ENCODE assay signal across 8 mouse cellular contexts in the genomic region with DNA sequence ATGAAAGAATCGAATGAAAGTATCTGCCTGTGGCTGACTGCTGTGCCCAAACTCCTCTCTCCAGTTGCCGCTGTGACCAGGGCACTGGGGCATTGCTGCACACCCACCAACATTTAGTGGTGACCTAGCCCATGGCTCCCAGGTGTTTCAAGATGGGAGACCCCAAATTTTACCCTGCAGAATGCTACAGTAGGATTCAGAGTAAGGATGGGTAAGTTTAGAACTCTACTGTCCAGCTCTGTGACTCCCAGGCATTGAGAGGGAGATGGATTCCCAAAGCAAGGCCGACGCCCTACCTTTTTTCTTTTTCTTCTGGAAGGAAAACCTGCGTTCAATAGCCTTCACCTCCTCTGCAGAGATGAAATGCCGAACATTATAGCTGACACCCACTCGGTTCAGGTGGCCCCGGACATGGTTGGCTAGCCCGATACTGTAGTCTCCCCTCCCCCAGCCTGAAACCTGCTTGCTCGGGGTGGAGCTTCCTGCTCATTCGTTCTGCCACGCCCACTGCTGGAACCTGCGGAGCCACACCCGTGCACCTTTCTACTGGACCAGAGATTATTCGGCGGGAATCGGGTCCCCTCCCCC. TPM values are rescaled to one million over a fixed set of nuclear protein-coding genes. Genes with fewer than 3 reads are reported as not detected.
A peak's percentile ranks its signal among the peaks of the same experiment; 100 is the strongest.
DNase-seq lines count a peak whose midpoint lies in the region; ATAC-seq and TF ChIP-seq lines count a peak whose summit lies in the region.

No protein-coding gene starts in this region.

- peak overlapping the region; percentile 43 for H3K4me2 ChIP-seq in hindbrain, embryonic 12.5 days (replicated peaks)

- intact Hi-C loops in gastrocnemius, adult 2 months (cut with DNase I) = no loop called here

- no peaks in the 10 kb centered on the region for H3K9me3 ChIP-seq in hindbrain, embryonic 12.5 days (replicated peaks)

- 19% methylated on average over 11 of the region's 17 CpGs for WGBS in hindbrain, embryonic 12.5 days

- H3K27me3 ChIP-seq in hindbrain, embryonic 12.5 days = no peaks in the 10 kb centered on the region

- peak; percentile 1 for DNase-seq in cerebellum, adult 11-12 months
- DNase-seq in cerebellum, postnatal 10 days = no peak
- no peak for DNase-seq in gastrocnemius, adult 2 months
- DNase-seq in cerebellum, postnatal 36 days = no peak
- DNase-seq in adrenal gland, adult 2 months = no peak

- ATAC-seq in activated CD4-positive, CD25-positive, alpha-beta regulatory T cell, adult 4 months = peak; percentile 72
- ATAC-seq in hindbrain, embryonic 12.5 days (ENCODE audit: low FRiP score) = no peak
- peak; percentile 24; the same call in 1 of the 2 replicates for ATAC-seq in megakaryocyte progenitor cell, adult 5-6 weeks (replicated peaks; ENCODE audit: poor library complexity)

- no peaks in the 10 kb centered on the region for H3K36me3 ChIP-seq in hindbrain, embryonic 12.5 days

- peak overlapping the region; percentile 12; the same call in 1 of the 2 replicates for H3K4me3 ChIP-seq in hindbrain, embryonic 12.5 days
- no peak overlapping the region for H3K4me3 ChIP-seq in gastrocnemius, adult 2 months

- no peak overlapping the region for H3K9ac ChIP-seq in hindbrain, embryonic 12.5 days

- peaks cover 10% of the 10 kb centered on the region for H3K4me1 ChIP-seq in hindbrain, embryonic 12.5 days

- no peak overlapping the region for H3K27ac ChIP-seq in hindbrain, embryonic 12.5 days
- H3K27ac ChIP-seq in gastrocnemius, adult 2 months = no peak overlapping the region

- TF ChIP-seq CTCF in gastrocnemius, adult 2 months (IDR thresholded peaks at IDR 0.05) = no peak

RNA-seq across cellular contexts. Expression of a gene that starts 18.7 kb away (rescaled TPM):
- polyA plus RNA-seq in activated CD4-positive, CD25-positive, alpha-beta regulatory T cell, adult 4 months (2017; shearing (Covaris generic)) = 10 to 100 TPM; 43.6 to 50.5 TPM
- polyA plus RNA-seq in hindbrain, embryonic 12.5 days (2016; fragmentation: Nextera tagmentation; extraction: Ambion mirVana) = 134 and 138 TPM in 2 replicates
- 50.1 and 53.2 TPM in 2 replicates for total RNA-seq in megakaryocyte progenitor cell, adult 5-6 weeks (2015)
- total RNA-seq in megakaryocyte progenitor cell, adult 5-6 weeks (2017) = 55.8 and 59.4 TPM in 2 replicates
- 10 to 100 TPM; 34.5 to 43.4 TPM for total RNA-seq in gastrocnemius, adult 2 months (2021)
- 100 to 1,000 TPM in 1 of 2 experiments, 10 to 100 TPM in 1; 74.1 to 117 TPM for total RNA-seq in adrenal gland, adult 2 months (2021)
- polyA plus RNA-seq in adrenal gland, adult 2 months (2012; rRNA removed) = 398 and 521 TPM in 2 replicates

RNA-seq across cellular contexts. Expression of a gene that starts 20.2 kb away (rescaled TPM):
- polyA plus RNA-seq in activated CD4-positive, CD25-positive, alpha-beta regulatory T cell, adult 4 months (2017; shearing (Covaris generic)) = 10 to 100 TPM; 11.9 TPM
- 45.6 and 52.2 TPM in 2 replicates for polyA plus RNA-seq in hindbrain, embryonic 12.5 days (2016; fragmentation: Nextera tagmentation; extraction: Ambion mirVana)
- total RNA-seq in megakaryocyte progenitor cell, adult 5-6 weeks (2015) = 31.1 and 35.7 TPM in 2 replicates
- 4.0 and 5.1 TPM in 2 replicates for total RNA-seq in megakaryocyte progenitor cell, adult 5-6 weeks (2017)
- total RNA-seq in gastrocnemius, adult 2 months (2021) = 10 to 100 TPM; 13.0 to 13.7 TPM
- 10 to 100 TPM; 45.9 to 48.9 TPM for total RNA-seq in adrenal gland, adult 2 months (2021)
- 58.3 and 64.0 TPM in 2 replicates for polyA plus RNA-seq in adrenal gland, adult 2 months (2012; rRNA removed)

RNA-seq across cellular contexts. Expression of a gene that starts 34.3 kb away (rescaled TPM):
- polyA plus RNA-seq in activated CD4-positive, CD25-positive, alpha-beta regulatory T cell, adult 4 months (2017; shearing (Covaris generic)) = 100 to 1,000 TPM; 123 to 158 TPM
- polyA plus RNA-seq in hindbrain, embryonic 12.5 days (2016; fragmentation: Nextera tagmentation; extraction: Ambion mirVana) = 0.39 and 0.72 TPM in 2 replicates
- total RNA-seq in megakaryocyte progenitor cell, adult 5-6 weeks (2015) = 48.0 and 53.2 TPM in 2 replicates
- total RNA-seq in megakaryocyte progenitor cell, adult 5-6 weeks (2017) = 21.5 and 26.3 TPM in 2 replicates
- total RNA-seq in gastrocnemius, adult 2 months (2021) = under 1 TPM; 0.06 to 0.31 TPM
- total RNA-seq in adrenal gland, adult 2 months (2021) = 1 to 10 TPM; 1.2 to 1.6 TPM
- polyA plus RNA-seq in adrenal gland, adult 2 months (2012; rRNA removed) = 3.3 and 4.1 TPM in 2 replicates

RNA-seq across cellular contexts. Expression of a gene that starts 48.0 kb away (rescaled TPM):
- polyA plus RNA-seq in activated CD4-positive, CD25-positive, alpha-beta regulatory T cell, adult 4 months (2017; shearing (Covaris generic)) = 100 to 1,000 TPM; 117 to 118 TPM
- polyA plus RNA-seq in hindbrain, embryonic 12.5 days (2016; fragmentation: Nextera tagmentation; extraction: Ambion mirVana) = 131 TPM in 2 replicates
- total RNA-seq in megakaryocyte progenitor cell, adult 5-6 weeks (2015) = 64.1 and 76.7 TPM in 2 replicates
- total RNA-seq in megakaryocyte progenitor cell, adult 5-6 weeks (2017) = 116 and 161 TPM in 2 replicates
- 10 to 100 TPM; 33.2 to 40.2 TPM for total RNA-seq in gastrocnemius, adult 2 months (2021)
- total RNA-seq in adrenal gland, adult 2 months (2021) = 10 to 100 TPM; 58.1 to 88.6 TPM
- polyA plus RNA-seq in adrenal gland, adult 2 months (2012; rRNA removed) = 79.3 and 90.7 TPM in 2 replicates

RNA-seq across cellular contexts. Expression of a gene that starts 54.9 kb away (rescaled TPM):
- polyA plus RNA-seq in activated CD4-positive, CD25-positive, alpha-beta regulatory T cell, adult 4 months (2017; shearing (Covaris generic)) = 10 to 100 TPM; 68.7 to 79.5 TPM
- polyA plus RNA-seq in hindbrain, embryonic 12.5 days (2016; fragmentation: Nextera tagmentation; extraction: Ambion mirVana) = 0.08 TPM in 1 of 2 replicates, not detected in the other
- 0.59 and 2.5 TPM in 2 replicates for total RNA-seq in megakaryocyte progenitor cell, adult 5-6 weeks (2015)
- total RNA-seq in megakaryocyte progenitor cell, adult 5-6 weeks (2017) = 0.75 and 2.2 TPM in 2 replicates
- total RNA-seq in gastrocnemius, adult 2 months (2021) = not detected
- under 1 TPM; 0.29 to 0.35 TPM for total RNA-seq in adrenal gland, adult 2 months (2021)
- polyA plus RNA-seq in adrenal gland, adult 2 months (2012; rRNA removed) = 0.82 and 0.87 TPM in 2 replicates

Comparison
In these comparisons a context has a peak if more than half of its experiments do, and no peak if none do; other contexts are left out.
1. RNA of a gene that starts 34.3 kb away (total RNA-seq): 21.5 to 53.2 TPM in megakaryocyte progenitor cell, adult 5-6 weeks; 1.2 to 1.6 TPM in adrenal gland, adult 2 months and 0.06 to 0.31 TPM in gastrocnemius, adult 2 months; every median in the first group is over 4 times any median in the second.